Mouse (Mus musculus): ENCODE data around the gene Vmn1r219.
"Not testable (repeated sequence)": the region's sequence is repeated elsewhere in the genome, so short reads cannot be mapped to it uniquely, and the experiment has no call there.

Vmn1r219 gene

DNA sequence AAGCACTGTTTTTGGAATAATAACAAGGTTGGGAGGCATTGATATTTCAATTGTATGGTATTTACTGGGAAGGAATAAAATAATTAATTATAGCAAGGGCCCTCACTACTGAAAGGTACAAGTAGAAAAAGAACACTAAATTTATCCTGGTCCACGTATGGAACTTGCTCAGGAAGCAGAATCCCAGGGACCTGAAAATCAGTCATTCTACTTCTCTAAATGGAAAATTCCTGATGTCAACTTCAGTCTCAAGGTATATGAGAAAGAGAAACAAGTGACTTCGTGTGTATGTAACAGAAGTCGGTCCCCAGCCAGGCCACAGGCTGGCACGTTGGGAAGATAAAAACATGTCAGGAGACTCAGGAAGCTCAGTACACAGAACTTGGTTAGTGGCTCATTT is at the start of gene Vmn1r219:
Gene Vmn1r219, plus strand, starts transcription at position 301 of the 400 bp plus-strand sequence.
- no peak for DNase-seq (ENCODE audit: low spot score in 2 of 2)

GRCm38 (mm10) chr13:23118126-23118525 is 41.0 kb upstream of the Vmn1r219 start, which contains the start of gene Vmn1r217:
TSS of gene Vmn1r217 (minus strand) at chr13:23118226.
- DNase-seq (ENCODE audit: low spot score in 2 of 2): not testable (repeated sequence)

- DNase-seq (ENCODE audit: low spot score in 2 of 2): no peak
Measured at GRCm38 (mm10) chr13:23120611-23121010, 38.5 kb upstream of the Vmn1r219 start.

DNA sequence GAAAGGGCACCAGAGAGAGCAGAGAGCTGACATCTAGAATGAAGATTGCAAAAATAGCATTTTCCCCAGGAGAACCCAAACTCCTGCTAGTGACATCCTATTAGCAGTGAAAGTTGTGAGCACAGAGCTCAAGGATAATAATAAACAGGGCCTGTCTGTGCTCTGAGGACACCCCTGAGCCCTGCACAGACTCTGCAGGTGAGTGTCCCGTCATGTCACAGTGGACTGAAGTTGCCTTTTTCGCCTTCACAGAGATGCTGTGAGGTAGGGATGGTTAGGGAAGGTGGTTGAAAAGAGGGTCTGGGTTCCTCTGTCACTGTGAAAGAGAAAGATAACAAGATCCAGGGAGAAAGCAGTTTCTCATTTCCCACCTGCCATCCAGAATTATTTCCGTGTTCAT is 26.0 kb upstream of the Vmn1r219 start, which contains the start of gene Vmn1r218:
Gene Vmn1r218, plus strand, starts transcription at position 57 of the 400 bp plus-strand sequence.
- DNase-seq (ENCODE audit: low spot score in 2 of 2): no peak

GRCm38 (mm10) chr13:23133501-23133900 is 25.6 kb upstream of the Vmn1r219 start:
- no peak for DNase-seq (ENCODE audit: low spot score in 2 of 2)

DNA sequence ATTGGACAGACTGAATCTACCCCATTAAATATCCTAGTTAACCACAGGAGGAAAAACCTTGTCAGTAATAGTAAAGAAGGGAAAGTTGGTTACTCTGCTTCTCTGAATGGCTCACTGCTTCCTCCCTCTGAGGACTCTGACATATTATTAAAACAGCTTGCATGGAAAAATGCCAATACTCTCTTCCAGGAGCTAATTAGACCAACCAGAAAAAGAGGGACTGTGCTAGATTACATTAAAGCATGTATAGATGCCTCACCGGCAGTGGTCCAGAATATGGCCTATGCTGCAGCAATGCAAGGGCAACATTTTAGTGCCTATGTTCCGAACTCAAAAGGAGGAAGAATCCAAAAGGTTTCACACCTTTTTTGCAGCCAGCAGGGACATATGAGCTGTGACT is 20.2 kb upstream of the Vmn1r219 start:
- DNase-seq (ENCODE audit: low spot score in 2 of 2): no peak

DNA sequence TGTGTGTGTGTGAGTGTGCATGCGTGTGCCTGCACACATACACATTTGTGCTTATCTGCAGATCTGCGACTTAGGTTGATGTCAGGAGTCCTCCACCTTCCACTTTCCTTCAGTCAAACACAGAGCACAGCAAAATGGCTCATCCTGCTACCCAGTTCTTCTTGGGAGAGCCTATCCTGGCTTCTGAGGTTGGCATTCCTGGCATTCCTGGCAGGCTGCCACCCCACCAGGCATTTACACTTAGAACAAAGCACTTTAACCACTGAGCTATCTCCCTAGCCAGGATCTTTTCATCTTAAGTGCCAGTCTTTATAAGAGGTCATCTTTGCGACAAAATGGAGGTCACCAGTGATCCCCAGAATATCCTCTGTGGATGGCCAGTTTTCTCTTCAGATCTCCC is 1.3 kb upstream of the Vmn1r219 start:
- DNase-seq (ENCODE audit: low spot score in 2 of 2): no peak

DNA sequence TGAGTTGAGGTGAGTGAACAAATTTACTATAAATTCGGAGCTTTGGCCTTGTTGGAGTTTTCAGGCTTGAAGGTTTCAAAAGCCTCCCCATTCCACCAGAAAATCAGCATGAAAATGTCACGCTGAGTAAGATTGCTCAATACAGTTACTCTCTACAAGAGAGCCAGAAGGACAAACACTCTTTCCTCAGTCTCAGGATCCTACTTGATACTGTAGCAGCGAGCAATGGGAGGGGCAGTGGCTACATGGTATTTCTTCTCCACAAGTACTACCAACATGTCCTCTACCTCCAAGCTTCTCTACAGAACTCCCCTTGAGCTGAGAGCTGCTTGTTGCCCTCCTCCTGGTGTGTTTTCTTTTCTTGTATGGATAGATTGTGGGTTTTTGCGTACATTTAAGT is 7.4 kb downstream of the Vmn1r219 start:
- not testable (repeated sequence) for DNase-seq (ENCODE audit: low spot score in 2 of 2)

- no peak for DNase-seq (ENCODE audit: low spot score in 2 of 2)
Measured at GRCm38 (mm10) chr13:23187875-23188274, 28.8 kb downstream of the Vmn1r219 start, which contains the start of gene Vmn1r220. TSS of gene Vmn1r220 (minus strand) at chr13:23187975.

DNA sequence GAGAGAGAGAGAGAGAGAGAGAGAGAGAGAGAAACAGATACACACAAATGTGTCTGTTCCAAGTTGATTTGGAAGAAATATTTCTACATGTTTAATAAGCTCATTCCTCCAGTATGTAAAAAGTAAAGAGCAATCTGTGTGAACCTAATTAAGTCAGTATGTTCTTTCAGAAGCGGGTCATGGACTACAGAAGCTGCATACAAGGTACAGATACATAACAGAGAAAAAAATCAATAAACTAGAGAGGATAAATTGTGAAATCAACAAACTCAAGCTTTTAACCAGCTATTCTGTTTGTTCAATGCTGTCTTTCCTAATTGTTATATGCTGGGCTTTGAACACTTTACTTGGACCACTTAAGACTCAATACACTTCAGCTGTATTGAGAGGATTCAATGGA is 44.8 kb downstream of the Vmn1r219 start:
- DNase-seq (ENCODE audit: low spot score in 2 of 2): not testable (repeated sequence)

DNA sequence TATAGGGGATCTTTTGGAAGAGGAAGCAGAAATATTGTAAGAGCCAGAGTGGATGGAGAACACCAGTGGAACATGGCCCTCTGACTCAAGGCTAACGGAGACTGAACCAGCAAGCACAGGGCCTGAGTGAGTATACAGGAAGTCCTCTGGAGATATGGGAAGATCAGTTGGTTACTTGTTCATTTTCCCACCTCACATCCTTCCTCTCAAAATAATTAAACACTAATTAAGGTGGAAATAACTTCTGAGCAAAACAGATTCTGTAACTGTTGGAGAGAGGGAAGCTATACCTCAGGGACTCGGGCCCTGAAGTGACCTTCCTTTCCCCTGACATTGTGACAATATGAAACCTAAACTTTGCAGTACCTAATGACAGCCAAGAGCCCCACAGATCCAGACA is 54.7 kb downstream of the Vmn1r219 start, which contains the start of gene Vmn1r221:
Gene Vmn1r221, plus strand, starts transcription at position 301 of the 400 bp plus-strand sequence.
- not testable (repeated sequence) for DNase-seq (ENCODE audit: low spot score in 2 of 2)

Data from frontal cortex, postnatal 10 days (tissue).